Mouse (Mus musculus) erythroblast, embryonic 14.5 days (primary cell): Measurements from ENCODE around the gene Pak2. TPM values are rescaled to one million over a fixed set of nuclear protein-coding genes. Genes with fewer than 3 reads are reported as not detected.
A peak's percentile ranks its signal among the peaks of the same experiment; 100 is the strongest.

ENCODE experiments used
- H3K27me3 ChIP-seq: 2 replicates; pipeline ENCODE4 v1.6.1; 2012; ENCODE audit warnings: inconsistent platforms; ENCODE audit not compliant: control insufficient read depth
- H3K36me3 ChIP-seq: 2 replicates; pipeline ENCODE4 v1.6.1; 2012; ENCODE audit warnings: mild to moderate bottlenecking, inconsistent platforms; ENCODE audit not compliant: control insufficient read depth
- H3K4me1 ChIP-seq: 2 replicates; pipeline ENCODE4 v1.6.1; 2012; ENCODE audit warnings: inconsistent platforms; ENCODE audit not compliant: control insufficient read depth
- H3K4me3 ChIP-seq: replicated peaks from 2 replicates; pipeline ENCODE3; 2012; ENCODE audit warnings: moderate library complexity, mild to moderate bottlenecking, inconsistent platforms
- H3K9me3 ChIP-seq: 2 replicates; pipeline ENCODE4 v1.6.1; 2012; ENCODE audit warnings: low read length, inconsistent platforms, mixed read lengths; ENCODE audit not compliant: control insufficient read depth
- GATA1 ChIP-seq: IDR thresholded peaks from 2 replicates; pipeline ENCODE4 v1.6.1; 2012; ENCODE audit warnings: low read length, inconsistent platforms, mixed read lengths
- TAL1 ChIP-seq: IDR thresholded peaks from 3 replicates; pipeline ENCODE4 v1.6.1; 2012; ENCODE audit warnings: low read length, inconsistent platforms, mixed read lengths
- polyA plus RNA-seq: library from polyadenylated mRNA; stranded (reverse); fragments of >175 nt; gene quantifications from 2 replicates; pipeline ENCODE4 v1.2.3, GENCODE M21; 2012

Gene Pak2
- 0.41 and 0.52 TPM in 2 replicates for polyA plus RNA-seq

DNA sequence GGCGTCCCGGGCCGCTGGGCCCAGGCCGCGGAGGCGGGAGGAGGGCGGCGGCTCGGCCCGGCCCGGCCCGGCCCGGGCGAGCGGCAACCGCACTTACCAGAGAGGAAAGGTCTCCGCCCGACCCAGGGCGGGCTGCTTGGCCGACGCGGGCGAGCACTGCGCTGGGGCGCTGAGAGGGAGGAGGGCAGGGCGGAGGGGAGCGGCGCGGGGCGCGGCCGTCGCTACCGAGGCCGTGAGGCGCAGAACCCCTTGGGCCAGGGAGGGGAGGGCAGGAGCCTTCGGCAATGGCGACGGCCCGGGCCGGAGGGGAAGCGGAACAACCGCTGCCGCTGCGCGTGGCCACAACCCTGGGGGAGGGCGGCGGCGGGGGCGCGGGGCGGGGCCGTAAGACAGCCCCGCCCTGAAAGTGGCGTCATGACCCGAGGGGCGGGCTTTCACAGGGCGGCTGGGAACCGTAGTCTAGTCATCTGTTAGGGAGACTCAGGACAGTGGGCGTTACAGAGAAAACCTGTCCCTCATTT lies at the start of gene Pak2:
Gene Pak2, minus strand, starts transcription at position 352 of the 521 bp plus-strand sequence.
- peak within 1 kb of the TSS; percentile 93 for H3K4me3 ChIP-seq
- peaks cover 28% of the 10 kb centered on the region for H3K4me1 ChIP-seq
- no peaks in the 10 kb centered on the region for H3K27me3 ChIP-seq
- no peaks in the 10 kb centered on the region for H3K9me3 ChIP-seq
- no peaks in the 10 kb centered on the region; the same call in 1 of the 2 replicates for H3K36me3 ChIP-seq
- TF ChIP-seq GATA1 (no peak), TAL1 (no peak)

DNA sequence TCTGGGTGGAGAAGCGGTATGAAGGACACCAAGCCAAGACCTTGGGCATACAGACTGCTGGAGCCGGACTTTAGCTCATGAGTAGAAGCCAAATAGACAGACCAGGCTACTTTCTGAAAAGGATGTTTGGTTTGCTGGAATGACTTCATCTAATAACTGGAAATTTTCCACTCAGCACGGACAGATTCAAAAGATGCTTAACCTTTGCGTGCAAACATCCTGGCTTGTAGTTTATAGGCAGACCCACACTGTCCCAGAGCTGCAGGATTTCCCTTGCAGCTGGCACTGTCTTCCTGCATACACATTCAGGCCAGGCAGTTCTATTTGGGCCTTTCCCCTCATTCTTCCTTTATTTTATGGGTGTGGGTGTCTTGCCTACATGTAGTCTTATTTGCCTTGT lies 47.9 kb upstream of the Pak2 start:
- Histone ChIP-seq H3K4me1 (peaks cover 19% of the 10 kb centered on the region), H3K4me3 (no peak overlapping the region), H3K36me3 (no peaks in the 10 kb centered on the region), H3K9me3 (no peaks in the 10 kb centered on the region), H3K27me3 (0 out of 2 replicates have a peak, but pooled peaks cover 2% of the 10 kb centered on the region)
- TF ChIP-seq GATA1 (no peak), TAL1 (no peak)

GRCm38 (mm10) chr16:32125364-32125763 lies 46.2 kb upstream of the Pak2 start:
- no peak for TF ChIP-seq TAL1
- no peak for TF ChIP-seq GATA1
- no peak overlapping the region for H3K4me3 ChIP-seq
- no peaks in the 10 kb centered on the region for H3K9me3 ChIP-seq
- 0 out of 2 replicates have a peak, but pooled peaks cover 2% of the 10 kb centered on the region for H3K27me3 ChIP-seq
- H3K36me3 ChIP-seq: no peaks in the 10 kb centered on the region
- H3K4me1 ChIP-seq: peaks cover 11% of the 10 kb centered on the region

DNA sequence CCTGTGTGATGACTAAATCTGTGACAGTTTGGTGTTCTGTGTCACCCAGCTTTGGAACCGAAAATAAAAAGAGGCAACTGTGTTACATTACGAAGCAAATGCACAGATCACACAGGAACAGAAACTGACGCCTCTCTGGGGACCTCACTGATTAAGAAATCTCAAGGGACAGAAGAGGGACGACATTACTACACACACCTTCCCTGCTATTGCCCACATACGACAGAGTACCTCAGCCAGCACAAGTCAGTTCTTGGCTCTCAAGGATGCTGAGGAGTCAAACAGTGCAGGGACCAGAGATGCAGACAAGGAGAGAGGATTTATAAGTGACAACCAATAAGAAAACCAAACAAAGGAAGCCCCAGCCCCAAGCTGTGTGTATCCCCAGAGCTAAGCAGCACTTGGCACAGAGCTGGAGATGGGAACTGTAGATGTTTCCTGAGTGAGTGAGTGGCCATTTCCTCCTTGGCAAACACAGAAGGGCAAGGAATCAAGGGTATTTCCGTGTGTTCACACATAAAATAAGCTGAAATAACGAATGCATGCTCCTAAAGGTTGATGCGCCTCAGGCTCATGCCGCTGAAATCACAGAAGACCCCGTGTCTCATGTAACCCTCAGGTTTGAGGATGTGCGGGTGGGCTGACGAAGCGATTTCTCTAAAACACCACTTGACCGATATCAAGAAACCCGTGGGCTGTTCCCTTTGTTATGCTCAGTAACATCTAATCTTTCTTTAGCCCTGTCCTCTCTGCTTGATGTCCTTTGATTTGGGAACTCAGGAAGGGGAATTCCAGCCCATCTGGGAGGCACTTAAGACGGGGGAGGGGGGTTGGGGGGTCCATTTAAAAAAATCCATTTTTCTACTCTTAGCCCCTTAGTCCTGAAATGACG lies 45.5 kb upstream of the Pak2 start:
- Histone ChIP-seq H3K9me3 (no peaks in the 10 kb centered on the region), H3K4me1 (peaks cover 5% of the 10 kb centered on the region), H3K27me3 (0 out of 2 replicates have a peak, but pooled peaks cover 2% of the 10 kb centered on the region), H3K4me3 (no peak overlapping the region), H3K36me3 (no peaks in the 10 kb centered on the region)
- TF ChIP-seq TAL1 (no peak), GATA1 (no peak)

- Histone ChIP-seq H3K9me3 (no peaks in the 10 kb centered on the region), H3K4me1 (no peaks in the 10 kb centered on the region), H3K36me3 (no peaks in the 10 kb centered on the region), H3K27me3 (0 out of 2 replicates have a peak, but pooled peaks cover 2% of the 10 kb centered on the region), H3K4me3 (no peak overlapping the region)
- TF ChIP-seq TAL1: no peak
- TF ChIP-seq GATA1: no peak
Observed at GRCm38 (mm10) chr16:32124020-32124419, 44.9 kb upstream of the Pak2 start.

DNA sequence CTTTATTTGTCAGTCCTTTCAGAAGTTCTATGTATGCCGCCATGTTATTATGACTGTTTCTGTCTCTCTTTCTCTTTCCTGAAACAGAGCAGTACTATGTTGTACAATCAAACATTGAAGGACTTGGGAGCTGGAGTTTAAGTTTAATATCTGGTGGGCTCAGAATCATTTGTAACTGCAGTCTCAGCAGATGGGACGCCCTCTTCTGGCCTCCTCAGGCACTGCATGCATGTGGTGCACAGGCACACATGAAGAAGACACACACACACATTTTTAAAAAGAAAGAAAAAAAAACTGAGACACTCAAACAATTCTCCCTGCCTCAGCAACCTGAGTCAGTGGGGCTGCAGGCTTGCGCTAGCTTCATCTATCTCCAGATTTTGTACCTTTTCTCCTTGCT lies 41.3 kb upstream of the Pak2 start:
- Histone ChIP-seq H3K4me3 (no peak overlapping the region), H3K36me3 (no peaks in the 10 kb centered on the region)
- TF ChIP-seq GATA1: no peak
- no peak for TF ChIP-seq TAL1

GRCm38 (mm10) chr16:32116186-32116585 lies 37.0 kb upstream of the Pak2 start:
- TF ChIP-seq TAL1 (no peak), GATA1 (no peak)
- H3K36me3 ChIP-seq: no peaks in the 10 kb centered on the region
- H3K9me3 ChIP-seq: no peaks in the 10 kb centered on the region
- H3K4me3 ChIP-seq: no peak overlapping the region
- H3K4me1 ChIP-seq: peaks cover 38% of the 10 kb centered on the region
- H3K27me3 ChIP-seq: no peaks in the 10 kb centered on the region

More for the DNA sequence above, 41.3 kb upstream of the Pak2 start:
- Histone ChIP-seq H3K9me3 (no peaks in the 10 kb centered on the region), H3K4me1 (peaks cover 11% of the 10 kb centered on the region), H3K27me3 (0 out of 2 replicates have a peak, but pooled peaks cover 2% of the 10 kb centered on the region)

GRCm38 (mm10) chr16:32115781-32116180 lies 36.6 kb upstream of the Pak2 start:
- Histone ChIP-seq H3K4me3 (no peak overlapping the region), H3K27me3 (no peaks in the 10 kb centered on the region), H3K36me3 (no peaks in the 10 kb centered on the region), H3K4me1 (peaks cover 38% of the 10 kb centered on the region), H3K9me3 (no peaks in the 10 kb centered on the region)
- TF ChIP-seq GATA1 (no peak), TAL1 (no peak)

DNA sequence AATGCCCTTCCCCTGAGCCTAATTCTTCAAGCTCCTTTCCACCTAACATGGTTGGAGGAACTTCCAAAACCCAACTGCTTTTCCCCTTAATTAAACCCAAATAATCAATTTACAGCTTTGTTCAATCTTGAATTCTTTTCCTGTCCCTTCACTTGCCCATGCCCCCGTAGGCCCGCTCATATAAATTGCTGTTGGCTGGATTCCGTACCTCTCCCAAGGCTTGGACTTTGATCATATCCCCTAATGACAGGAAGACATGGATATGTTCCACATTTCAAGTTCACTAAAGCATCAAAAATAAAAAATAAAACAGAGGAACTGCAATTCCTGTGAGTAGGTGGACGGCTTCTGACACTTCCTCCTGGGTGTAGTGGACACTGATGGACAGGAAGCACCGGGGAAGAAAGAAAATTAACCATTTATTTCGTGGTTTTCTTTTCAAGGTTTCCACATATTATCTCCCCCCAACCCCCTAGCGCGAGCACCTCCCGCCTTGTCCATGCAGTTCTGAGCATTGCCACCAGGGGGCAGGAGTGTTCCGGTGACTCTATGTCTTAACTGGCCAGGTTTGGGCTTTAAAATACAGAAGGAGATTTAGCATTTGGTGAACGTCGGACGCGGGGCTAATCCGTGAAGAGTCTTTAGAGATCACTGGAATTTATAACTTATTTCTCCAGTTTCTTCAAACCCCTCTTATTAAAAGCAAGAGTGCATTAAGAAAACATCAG lies 36.0 kb upstream of the Pak2 start:
- H3K4me3 ChIP-seq: no peak overlapping the region
- H3K9me3 ChIP-seq: no peaks in the 10 kb centered on the region
- TF ChIP-seq GATA1 (no peak), TAL1 (no peak)
- H3K4me1 ChIP-seq: peaks cover 38% of the 10 kb centered on the region
- H3K36me3 ChIP-seq: no peaks in the 10 kb centered on the region
- no peaks in the 10 kb centered on the region for H3K27me3 ChIP-seq
